Mouse (Mus musculus) small intestine, adult 2 months (tissue): ENCODE measurements around the gene Lrwd1.

Experiments used
- CTCF ChIP-seq: fragments of 200-500 bp; IDR thresholded peaks from 2 replicates; pipeline ENCODE4 v1.5.1; 2012; ENCODE audit warnings: low read depth, mild to moderate bottlenecking, control low read depth, inconsistent platforms, low read length, moderate library complexity, mixed read lengths; ENCODE audit not compliant: insufficient replicate concordance, insufficient read length; ENCODE audit errors: extremely low read depth
- POLR2A ChIP-seq: fragments of 200-500 bp; IDR thresholded peaks from 2 replicates; pipeline ENCODE4 v1.6.1; 2012; ENCODE audit warnings: low read depth, mild to moderate bottlenecking, control low read depth, inconsistent platforms, low read length, moderate library complexity

GRCm38 (mm10) chr5:136179594-136179993 lies 43.7 kb upstream of the Lrwd1 start:
- TF ChIP-seq POLR2A (no peak), CTCF (no peak)
